29 mouse cellular contexts compared by ENCODE assay signal in the genomic region with DNA sequence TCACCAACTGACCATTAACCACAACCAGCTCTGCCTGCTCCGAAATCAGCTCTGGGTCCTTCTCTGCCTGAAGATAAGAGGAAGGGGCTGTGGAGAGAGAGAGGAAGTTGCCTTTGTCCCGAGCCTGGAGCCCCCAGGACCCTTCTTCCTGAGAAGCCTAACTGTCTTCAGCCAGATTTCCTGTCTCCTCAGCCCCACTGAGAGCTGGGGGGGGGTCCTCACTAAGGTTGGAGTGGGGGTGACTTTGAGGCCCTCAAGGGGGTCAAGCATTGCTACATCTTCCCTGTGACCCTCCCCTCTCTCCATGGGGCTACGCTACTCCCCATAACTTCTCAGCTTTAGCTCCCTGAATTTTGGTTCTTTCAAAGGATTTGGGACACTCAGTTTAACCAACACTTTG. TPM values are rescaled to one million over a fixed set of nuclear protein-coding genes. Genes with fewer than 3 reads are reported as not detected.
A peak's percentile ranks its signal among the peaks of the same experiment; 100 is the strongest.
DNase-seq lines count a peak whose midpoint lies in the region; ATAC-seq lines count a peak whose summit lies in the region.
"Had no signal": no experiment of that assay in that cellular context is flagged by ENCODE, and none has a peak within 500 bp of the region (broad histone marks: within the 10 kb centered on the region; RNA-seq: fewer than 3 reads in every experiment).

Gene Mpo, plus strand, starts transcription at position 122 of the 400 bp plus-strand sequence.

- H3K9me3 ChIP-seq in liver, embryonic 12.5 days (replicated peaks), result no peaks in the 10 kb centered on the region
- H3K9me3 ChIP-seq: embryonic facial prominence, embryonic 10.5 days; G1E; limb, embryonic 12.5 days had no signal

- H3K4me2 ChIP-seq in liver, embryonic 12.5 days, result 0 out of 2 replicates have a peak within 1 kb of the TSS, but pooled peaks have one; percentile 16
- H3K4me2 ChIP-seq: hindbrain, embryonic 14.5 days; limb, embryonic 12.5 days had no signal

- H3K4me1 ChIP-seq in liver, embryonic 12.5 days, result no peaks in the 10 kb centered on the region; the same call in 1 of the 2 replicates
- H3K4me1 ChIP-seq: limb, embryonic 12.5 days had no signal

- H3K27me3 ChIP-seq in liver, embryonic 12.5 days (replicated peaks), result peaks cover 19% of the 10 kb centered on the region
- H3K27me3 ChIP-seq: limb, embryonic 12.5 days had no signal

- DNase-seq in 416B (ENCODE audit: low read depth), result peak; percentile 87
- no peak for DNase-seq in layer of hippocampus, postnatal 25 days (ENCODE audit: extremely low spot score in 1 of 2, low spot score in 1 of 2)
- no peak for DNase-seq in cerebellum, postnatal 14 days
- DNase-seq in urinary bladder, postnatal 25 days (ENCODE audit: low spot score), result no peak
- DNase-seq: B cell, adult 2 months; cerebellum, adult 18-20 months; cerebellum, postnatal 36 days; forebrain, postnatal 0 days; gastrocnemius, postnatal 14 days; heart, adult 2 months; kidney, adult 2 months; kidney, postnatal 36 days; lung, adult 2 months; lung, postnatal 14 days; midbrain, embryonic 14.5 days; thymus, adult 18-20 months had no signal

- ATAC-seq in erythroblast, adult 5-6 weeks (replicated peaks; ENCODE audit: low FRiP score, poor library complexity, severe bottlenecking), result no peak
- ATAC-seq in liver, embryonic 12.5 days, result no peak
- no peak for ATAC-seq in megakaryocyte, adult 5-6 weeks (ENCODE audit: poor library complexity, severe bottlenecking)
- ATAC-seq: forebrain, postnatal 0 days; inflammation-experienced regulatory T-cells, adult 6 months; Patski had no signal

- H3K36me3 ChIP-seq in liver, embryonic 12.5 days, result no peaks in the 10 kb centered on the region
- H3K36me3 ChIP-seq: embryonic facial prominence, embryonic 10.5 days; G1E; limb, embryonic 12.5 days had no signal

- H3K27ac ChIP-seq in liver, embryonic 12.5 days, result peak within 1 kb of the TSS; percentile 52; the same call in 1 of the 2 replicates
- H3K27ac ChIP-seq: embryonic facial prominence, embryonic 10.5 days; heart, adult 2 months; hindbrain, embryonic 14.5 days; limb, embryonic 12.5 days had no signal

- H3K9ac ChIP-seq in liver, embryonic 12.5 days, result peak within 1 kb of the TSS; percentile 3; the same call in 1 of the 2 replicates
- H3K9ac ChIP-seq: forebrain, postnatal 0 days; hindbrain, embryonic 14.5 days; limb, embryonic 12.5 days had no signal

- 14% methylated on average over 3 of the region's 3 CpGs for WGBS in liver, embryonic 12.5 days (ENCODE audit: insufficient replicate concordance)

- peak within 1 kb of the TSS; percentile 20; the same call in 1 of the 2 replicates for H3K4me3 ChIP-seq in liver, embryonic 12.5 days
- H3K4me3 ChIP-seq: embryonic facial prominence, embryonic 10.5 days; heart, adult 2 months; limb, embryonic 12.5 days had no signal

RNA-seq across cellular contexts. Expression of gene Mpo, which starts in this region (rescaled TPM):
- total RNA-seq in erythroblast, adult 5-6 weeks (2015; ENCODE audit: low replicate concordance), result 1,764 and 1,778 TPM in 2 replicates
- 605 and 1,001 TPM in 2 replicates for total RNA-seq in erythroblast, adult 5-6 weeks (2017; ENCODE audit: low replicate concordance)
- 209 and 217 TPM in 2 replicates for polyA plus RNA-seq in liver, embryonic 12.5 days (2016; fragmentation: Nextera tagmentation; extraction: Ambion mirVana)
- total RNA-seq in megakaryocyte, adult 5-6 weeks (2015), result 284 and 331 TPM in 2 replicates
- total RNA-seq in megakaryocyte, adult 5-6 weeks (2017), result 235 and 273 TPM in 2 replicates
- total RNA-seq in layer of hippocampus, postnatal 25 days (2021), result under 1 TPM; 0.14 to 0.17 TPM
- total RNA-seq: adrenal gland, adult 18-20 months; CH12.LX; gastrocnemius, postnatal 14 days; heart, adult 2 months; heart, postnatal 25 days; left cerebral cortex, postnatal 14 days had no signal
- polyA plus RNA-seq: forebrain, postnatal 0 days; inflammation-experienced regulatory T-cells, adult 6 months; Patski had no signal

Comparison
In these comparisons a context has a peak if more than half of its experiments do, and no peak if none do; other contexts are left out.
1. RNA of gene Mpo (total RNA-seq): 605 to 1,778 TPM in erythroblast, adult 5-6 weeks and 235 to 331 TPM in megakaryocyte, adult 5-6 weeks; 0.14 to 0.17 TPM in layer of hippocampus, postnatal 25 days; every median in the first group is over 100 times any median in the second.